Mouse (Mus musculus): Measurements from ENCODE around the gene Serpinb1b.

The Serpinb1b gene

DNA sequence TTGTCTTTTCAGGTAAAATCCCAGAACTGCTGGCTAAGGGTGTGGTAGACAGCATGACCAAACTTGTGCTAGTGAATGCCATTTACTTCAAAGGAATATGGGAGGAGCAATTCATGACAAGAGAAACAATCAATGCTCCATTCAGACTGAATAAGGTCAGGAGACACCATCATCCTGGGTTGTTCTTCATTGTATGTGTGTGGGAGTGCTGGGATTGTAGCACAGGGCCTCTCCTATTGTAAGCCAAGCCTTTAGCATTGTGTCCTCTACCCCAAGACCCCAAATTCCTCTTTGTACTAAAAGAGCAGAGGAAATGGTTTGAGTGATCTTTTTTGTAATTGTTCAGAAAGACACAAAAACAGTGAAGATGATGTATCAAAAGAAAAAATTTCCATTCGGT is 12.9 kb downstream of the Serpinb1b start:
- no peak for ATAC-seq (ENCODE audit: low TSS enrichment)

DNA sequence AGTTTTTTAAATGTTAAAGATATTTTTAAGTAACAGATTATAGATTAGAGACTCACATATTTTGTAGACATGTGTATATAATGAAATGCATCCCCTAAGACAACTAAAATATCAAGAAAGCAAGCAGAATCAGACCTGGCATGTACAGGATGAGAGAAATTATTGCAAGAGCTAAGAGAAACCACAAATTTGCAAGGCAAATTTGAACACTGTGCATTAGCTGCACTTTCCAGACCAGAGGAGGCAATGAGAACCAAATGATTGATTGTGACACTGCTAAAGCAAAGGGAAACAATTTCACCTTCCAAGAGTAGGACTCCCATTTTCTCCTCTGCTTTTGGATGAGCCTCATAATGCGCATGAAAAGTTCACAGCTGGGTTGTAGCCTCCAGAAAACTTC is 17.2 kb downstream of the Serpinb1b start:
- no peak for ATAC-seq (ENCODE audit: low TSS enrichment)

DNA sequence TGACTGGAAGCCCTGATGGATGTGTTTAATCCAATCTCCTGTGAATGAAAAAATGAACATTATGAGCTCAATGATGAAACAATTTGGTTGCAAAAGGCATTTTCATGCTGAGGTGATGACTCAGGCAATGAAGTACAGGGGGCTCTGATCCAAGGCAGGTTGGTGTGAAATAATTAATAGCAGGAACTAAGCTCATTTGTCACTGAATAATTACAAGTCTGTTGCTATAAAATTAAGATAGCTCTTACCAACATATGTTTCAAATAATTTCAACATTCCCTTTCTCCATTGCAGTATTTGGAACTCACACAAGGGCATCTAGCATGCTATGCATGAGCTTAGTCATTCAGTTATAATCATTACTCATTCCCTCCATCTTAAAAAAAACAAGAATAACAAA is 27.3 kb downstream of the Serpinb1b start:
- ATAC-seq (ENCODE audit: low TSS enrichment): no peak

DNA sequence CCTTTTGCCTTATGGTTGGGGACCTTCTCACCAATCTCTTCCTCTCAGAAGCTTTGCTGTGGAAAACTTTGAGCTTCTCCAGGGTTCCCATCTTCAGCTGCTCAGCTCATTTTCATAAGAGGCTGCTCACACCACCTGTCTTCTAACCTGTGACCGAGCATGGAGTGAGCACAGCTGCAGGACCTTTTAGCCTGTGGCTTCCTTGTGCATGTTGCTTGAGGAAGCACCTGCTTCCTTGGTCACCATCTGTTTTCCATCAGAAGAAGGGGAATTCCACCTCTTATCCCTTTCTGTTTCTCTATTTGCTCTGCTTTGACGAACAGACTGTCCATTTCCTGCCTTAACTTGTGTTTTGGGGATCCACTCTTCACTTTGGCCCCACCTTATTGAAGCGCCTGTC is 34.7 kb downstream of the Serpinb1b start:
- no peak for ATAC-seq (ENCODE audit: low TSS enrichment)

DNA sequence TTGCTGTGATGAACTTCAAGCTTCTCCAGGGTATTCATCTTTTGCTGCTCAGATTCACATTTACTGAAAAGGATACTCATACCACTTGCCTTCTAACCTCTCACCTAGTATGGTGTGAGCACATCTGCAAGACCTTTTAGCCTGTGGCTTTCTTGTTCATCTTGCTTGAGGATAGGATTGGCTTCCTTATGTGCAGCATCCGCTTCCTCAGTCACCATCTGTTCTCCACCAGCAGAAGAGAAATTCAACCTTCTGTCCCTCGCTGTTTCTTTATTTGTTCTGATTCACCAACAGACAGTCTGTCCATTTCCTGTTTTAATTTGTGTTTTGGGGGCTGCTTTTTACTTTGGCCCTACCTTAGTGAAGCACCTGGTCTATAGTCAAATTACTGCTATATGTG is 59.3 kb downstream of the Serpinb1b start:
- ATAC-seq (ENCODE audit: low TSS enrichment): peak; percentile 74

DNA sequence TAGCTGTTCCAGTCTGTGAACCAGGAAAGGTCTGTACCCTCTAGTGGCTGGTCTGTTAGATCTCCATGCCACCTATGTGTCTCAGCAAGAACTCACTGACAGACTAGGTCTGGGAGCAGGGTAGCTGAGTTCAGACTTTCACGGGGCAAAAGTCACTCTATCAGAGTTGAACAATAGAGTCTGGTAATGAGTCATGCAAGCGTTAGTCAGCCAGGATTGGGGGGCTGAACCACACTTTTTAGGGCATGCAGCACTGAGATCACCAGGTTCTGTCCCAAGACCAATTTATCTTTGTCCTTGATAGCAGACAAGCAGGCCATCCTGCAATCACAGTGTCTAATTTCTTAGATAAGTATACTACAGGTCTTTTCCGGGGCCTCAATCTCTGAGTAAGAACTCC is 63.1 kb downstream of the Serpinb1b start:
- no peak for ATAC-seq (ENCODE audit: low TSS enrichment)

Measured in frontal cortex, adult (tissue).